Mouse (Mus musculus) liver, adult (tissue): ENCODE data around the gene Itpka.

ENCODE experiments used
- GATA4 ChIP-seq: IDR thresholded peaks from 2 replicates; pipeline ENCODE4 v1.6.1; 2014; ENCODE audit warnings: mild to moderate bottlenecking, low read length; ENCODE audit not compliant: insufficient replicate concordance

The Itpka gene

DNA sequence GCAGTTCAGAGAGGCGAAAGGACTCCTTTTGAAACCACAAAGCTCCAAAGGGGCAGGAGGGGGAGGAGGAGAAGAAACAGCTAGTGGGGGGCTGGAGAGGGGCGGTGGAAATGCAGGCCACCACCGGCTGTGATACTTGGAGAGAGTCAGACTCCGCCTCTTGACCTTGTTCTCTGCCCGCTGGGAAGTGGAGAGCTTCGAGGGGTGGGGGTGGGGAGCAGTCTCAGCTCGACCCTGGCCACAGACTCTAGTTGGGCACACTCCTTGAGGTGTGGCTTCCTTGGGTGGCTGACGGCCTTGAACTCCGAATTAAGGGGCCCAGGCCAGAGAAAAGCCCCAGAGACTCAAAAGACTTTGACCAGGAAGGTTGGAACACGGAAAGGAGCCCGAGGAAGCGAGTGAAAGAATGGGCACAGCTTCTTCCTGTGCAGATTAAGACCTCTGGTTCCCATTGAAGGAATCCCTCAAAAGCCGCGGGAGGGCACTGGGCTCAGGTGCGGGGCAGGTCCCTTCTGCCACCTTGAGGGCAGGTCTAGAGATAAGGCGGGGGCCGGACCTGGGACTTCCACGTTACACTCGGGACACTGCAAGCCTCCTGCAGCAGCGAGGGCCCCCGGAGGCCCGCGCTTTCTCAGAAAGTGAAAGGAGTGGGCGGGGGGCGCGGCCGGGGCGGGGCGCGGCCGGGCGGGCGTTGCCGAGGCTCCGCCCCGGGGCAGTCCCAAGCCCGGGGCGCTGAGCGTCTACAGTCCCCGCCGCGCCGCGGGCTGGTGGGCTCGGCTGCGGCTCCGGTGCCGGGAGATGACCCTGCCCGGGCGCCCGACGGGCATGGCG lies at the start of gene Itpka:
Itpka (plus strand) TSS at position 757 of the 831 bp plus-strand sequence.
- no peak for TF ChIP-seq GATA4

DNA sequence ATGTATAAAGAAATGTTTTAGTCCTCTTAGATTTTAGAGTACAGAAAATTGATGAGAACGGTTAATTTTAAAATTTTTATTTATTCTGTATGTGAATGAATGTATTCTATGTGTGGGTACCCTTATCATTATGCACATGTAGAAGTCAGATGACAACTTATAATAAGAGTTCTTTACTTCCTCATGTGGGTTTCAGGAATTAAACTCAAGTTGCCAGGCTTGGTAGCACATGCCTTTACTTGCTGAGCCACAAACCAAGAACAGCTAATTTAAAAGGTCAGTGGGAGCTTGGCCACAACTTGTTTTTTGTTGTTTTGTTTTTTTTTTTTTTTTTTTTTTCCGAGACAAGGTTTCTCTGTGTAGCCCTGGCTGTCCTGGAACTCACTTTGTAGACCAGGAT lies 47.3 kb upstream of the Itpka start:
- TF ChIP-seq GATA4, result no peak

DNA sequence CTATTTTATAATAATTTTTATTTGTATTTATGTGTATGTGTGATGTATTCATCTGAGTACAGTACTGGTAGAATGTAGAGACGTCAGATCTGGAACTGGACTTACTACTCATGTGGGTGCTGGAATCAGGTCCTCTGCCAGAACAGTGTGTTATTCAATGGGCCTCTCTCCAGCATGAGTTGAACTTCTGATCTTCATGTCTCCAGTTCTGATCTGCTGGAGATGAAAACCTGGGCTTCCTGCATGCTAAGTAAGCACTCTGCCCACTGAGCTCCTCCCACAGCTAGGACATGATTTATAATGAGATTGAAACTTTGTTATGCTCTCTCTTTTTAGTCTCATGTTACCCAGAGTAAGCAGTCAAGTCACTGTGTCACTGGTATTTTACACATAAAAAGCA lies 46.0 kb upstream of the Itpka start:
- no peak for TF ChIP-seq GATA4

DNA sequence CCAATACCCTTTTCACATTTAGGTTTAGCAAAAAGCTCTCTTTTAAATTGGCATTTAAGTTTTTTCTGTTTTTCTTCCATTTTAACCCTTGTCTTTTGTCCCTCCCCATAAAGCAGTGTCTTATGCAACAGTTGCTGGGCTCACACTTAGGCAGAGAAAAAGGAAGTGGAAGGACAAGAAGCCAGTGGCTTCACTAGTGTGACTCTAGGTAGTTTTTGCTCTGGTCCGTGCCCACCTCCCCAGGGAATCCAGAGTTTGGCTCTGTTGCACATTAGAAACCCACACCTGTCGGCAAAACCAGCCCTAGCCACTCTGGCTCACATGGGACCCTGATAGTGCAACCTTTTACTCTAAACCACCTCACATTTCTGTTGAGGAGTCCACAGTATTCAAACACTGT lies 43.7 kb upstream of the Itpka start:
- TF ChIP-seq GATA4, result no peak

DNA sequence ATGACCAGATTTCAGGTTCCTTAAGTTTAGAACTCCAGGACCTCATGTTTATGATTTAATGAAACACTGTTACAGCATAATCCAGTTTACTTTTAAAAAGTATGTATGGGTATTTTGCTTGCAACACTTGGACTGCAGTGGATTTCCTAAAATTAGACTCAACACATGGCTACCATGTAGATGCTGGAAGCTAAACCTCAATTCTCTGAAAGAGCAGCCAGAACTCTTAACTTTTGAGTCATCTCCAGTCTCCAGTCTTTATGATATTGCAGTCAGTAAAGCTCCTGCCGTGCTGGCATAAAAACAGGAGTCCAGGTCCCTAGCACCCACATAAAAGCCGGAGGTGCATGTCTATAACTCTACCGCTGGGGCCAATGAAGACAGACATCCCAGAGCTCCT lies 42.2 kb upstream of the Itpka start:
- TF ChIP-seq GATA4, result no peak

DNA sequence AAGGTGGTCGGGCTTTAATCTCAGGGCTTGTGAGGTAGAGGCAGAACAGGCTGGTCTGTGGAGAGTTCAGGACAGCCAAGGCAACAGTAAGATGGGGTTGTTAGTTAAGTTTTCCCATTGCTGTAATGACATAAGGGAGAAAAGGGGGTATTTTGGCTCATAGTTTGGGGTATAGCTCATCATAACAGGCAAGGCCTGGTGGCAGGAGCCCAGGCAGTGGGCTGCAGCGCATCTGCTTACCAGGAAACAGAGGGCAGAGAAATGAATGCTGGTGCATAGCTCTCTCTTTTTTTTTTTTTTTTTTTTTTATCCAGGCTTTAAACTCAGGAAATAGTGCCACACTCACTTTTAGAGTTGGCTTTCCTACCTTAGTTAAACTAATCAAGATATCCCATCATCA lies 39.0 kb upstream of the Itpka start:
- TF ChIP-seq GATA4, result no peak

DNA sequence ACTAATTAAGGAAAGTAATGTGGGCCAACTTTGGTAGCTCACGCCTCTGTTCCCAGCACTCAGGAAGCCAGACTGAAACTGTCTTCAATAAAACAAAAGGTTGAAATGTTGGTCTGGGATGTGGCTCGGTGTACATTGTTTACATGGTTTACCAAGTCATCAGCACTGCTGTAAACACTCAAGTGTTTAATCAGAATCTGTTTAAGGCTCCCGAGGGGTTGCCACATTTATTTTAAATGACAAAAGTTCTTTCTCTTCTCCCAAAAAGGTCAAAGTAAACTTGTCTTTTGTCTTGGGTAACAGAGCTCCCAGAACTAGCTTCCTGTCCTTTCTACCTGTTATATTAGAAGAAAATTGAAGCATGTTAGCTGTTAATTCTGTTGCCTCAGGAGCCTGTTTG lies 34.5 kb upstream of the Itpka start:
- no peak for TF ChIP-seq GATA4

DNA sequence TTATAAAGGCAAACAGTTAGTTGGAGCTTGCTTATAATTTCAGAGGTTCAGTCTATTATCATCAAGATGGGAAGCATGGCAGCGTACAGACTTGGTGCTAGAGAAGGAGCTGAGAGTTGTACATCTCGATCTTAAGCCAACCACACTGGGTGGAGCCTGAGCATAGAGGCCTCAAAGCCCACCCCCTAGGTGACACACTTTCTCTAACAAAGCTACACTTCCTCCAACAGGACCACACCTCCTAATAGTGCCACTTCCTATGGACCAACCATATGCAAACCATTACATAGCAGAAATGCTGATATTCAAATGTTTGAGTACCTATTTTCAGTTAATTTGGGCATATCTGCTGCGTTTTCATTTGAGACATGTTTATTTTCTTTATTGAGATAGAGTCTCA lies 32.1 kb upstream of the Itpka start:
- TF ChIP-seq GATA4, result no peak

DNA sequence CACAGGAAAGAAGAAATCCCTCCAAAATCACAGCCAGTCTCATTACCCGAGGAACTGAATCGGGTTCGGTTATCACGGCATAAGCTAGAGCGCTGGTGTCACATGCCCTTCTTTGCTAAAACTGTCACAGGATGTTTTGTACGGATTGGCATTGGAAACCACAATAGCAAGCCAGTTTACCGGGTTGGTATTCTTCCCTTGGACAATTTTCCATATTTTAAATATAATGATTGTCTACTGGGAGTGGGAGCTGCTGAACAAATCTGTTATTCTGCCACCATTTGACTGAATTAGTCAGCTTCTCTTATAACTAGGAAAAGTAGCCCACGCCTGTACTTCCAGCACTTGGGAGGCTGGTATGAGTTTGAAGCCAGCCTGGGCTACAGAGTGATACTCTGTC lies 21.1 kb upstream of the Itpka start:
- TF ChIP-seq GATA4, result no peak

DNA sequence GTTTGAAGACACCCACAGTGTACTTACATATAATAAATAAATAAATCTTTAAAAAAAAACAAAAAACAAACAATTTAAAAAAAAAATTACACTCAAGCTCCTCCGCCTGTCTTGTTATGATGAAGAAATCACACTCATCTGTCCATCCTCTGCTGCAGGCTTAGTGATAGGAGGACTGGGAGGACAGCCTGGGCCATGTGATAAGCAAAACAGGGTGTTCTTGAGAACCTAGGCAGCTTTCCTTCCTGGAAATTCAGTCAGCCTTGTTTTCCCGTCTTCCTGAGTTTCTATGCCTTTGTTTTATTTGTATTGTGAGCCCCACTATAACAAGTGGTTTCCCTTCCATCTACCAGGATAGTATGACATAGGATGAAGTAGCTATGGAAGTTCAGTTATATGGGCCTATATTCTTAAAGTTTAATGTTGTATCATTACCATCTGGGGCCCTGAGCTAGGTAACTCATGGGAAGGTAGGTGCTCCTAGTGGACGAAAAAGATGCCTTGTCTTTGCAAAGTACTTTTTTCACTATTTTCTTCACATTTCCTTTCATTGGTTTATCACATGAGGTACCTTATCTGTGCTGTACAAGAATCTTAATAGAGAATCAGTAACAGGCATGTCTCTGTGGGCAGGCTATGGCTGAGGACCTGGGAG lies 14.2 kb upstream of the Itpka start:
- no peak for TF ChIP-seq GATA4

DNA sequence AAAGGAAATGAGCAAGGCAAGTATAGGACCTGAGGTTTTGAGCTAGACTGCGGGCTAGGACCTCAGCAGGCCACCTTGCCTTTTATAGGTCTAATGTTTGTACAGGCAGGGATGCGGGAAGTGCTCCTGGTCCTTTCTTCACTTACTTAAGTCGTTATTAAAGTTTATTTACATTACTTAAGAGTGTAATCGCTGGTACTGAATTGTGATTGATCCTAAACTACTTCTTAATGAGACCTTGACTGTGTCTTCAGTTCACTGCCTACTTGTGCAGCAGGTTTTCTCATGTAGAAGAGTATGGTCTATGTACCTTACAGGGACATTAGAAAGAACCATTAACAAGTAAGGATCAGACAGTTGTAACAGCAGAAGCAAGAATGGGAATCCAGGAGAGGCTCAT lies 11.4 kb upstream of the Itpka start:
- TF ChIP-seq GATA4, result no peak

DNA sequence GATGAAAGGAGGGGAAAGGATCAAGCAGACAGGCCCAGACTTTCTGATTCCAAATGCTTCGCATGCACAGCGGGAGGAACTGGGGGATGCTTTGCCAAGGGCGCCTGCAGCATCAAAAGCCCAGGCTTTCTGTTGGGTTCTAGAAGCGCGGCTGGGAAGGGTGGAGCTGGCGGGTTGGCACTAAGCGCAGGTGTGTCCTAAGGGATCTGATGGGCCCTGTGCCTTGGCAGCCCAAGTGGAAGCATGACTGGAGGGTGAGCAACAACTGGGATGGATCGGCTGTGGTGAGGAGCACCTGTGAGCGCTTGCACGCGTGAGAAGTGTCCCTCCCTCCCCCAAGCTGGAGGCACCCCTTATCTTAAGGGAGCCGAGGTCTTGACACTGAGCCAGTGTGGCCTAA lies 5.0 kb upstream of the Itpka start:
- no peak for TF ChIP-seq GATA4

DNA sequence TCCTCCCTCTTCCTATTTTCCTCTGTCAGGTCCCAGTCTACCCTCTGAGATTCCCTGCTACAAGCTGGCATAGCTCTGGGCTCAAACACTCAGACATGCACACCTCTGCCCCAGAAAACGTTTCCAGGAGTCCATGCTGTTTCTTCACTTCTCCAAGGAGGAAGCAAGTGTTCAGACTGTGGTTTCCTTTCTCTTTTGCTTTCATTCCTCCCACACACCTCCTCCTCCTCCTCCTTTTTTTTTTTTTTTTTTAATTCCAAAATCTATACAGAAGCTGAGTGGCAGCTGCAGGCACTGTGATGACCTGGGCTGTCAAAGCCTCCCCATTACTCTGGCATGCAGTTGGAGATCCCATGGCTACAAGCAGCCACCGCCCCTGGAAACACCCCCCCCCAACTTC lies 1.6 kb upstream of the Itpka start:
- no peak for TF ChIP-seq GATA4

DNA sequence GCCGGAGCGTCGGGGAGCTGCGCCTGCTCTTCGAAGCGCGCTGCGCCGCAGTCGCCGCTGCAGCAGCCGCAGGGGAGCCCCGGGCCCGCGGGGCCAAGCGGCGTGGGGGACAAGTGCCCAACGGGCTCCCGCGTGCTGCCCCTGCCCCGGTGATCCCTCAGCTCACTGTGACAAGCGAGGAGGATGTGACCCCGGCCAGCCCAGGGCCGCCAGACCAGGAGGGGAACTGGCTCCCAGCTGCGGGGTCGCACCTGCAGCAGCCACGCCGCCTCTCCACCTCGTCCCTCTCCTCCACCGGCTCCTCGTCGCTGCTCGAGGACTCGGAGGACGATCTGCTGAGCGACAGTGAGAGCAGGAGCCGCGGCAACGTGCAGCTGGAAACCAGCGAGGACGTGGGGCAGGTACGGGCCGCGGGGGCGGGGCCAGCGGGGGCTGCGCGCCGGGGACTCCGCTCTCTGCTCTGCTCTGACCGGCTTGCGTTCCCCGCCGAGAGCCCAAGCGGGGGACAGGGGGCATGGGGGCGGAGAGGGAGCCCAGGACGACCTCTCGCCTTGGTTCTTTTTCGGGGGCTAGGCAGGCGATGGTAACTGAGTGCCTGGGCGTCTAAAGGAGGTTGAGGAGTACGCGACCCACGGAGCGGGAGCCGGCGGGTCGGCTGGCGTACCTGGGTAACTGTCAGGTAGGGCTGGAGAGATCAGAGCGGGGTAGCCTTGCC lies 481 bp downstream of the Itpka start:
- no peak for TF ChIP-seq GATA4

DNA sequence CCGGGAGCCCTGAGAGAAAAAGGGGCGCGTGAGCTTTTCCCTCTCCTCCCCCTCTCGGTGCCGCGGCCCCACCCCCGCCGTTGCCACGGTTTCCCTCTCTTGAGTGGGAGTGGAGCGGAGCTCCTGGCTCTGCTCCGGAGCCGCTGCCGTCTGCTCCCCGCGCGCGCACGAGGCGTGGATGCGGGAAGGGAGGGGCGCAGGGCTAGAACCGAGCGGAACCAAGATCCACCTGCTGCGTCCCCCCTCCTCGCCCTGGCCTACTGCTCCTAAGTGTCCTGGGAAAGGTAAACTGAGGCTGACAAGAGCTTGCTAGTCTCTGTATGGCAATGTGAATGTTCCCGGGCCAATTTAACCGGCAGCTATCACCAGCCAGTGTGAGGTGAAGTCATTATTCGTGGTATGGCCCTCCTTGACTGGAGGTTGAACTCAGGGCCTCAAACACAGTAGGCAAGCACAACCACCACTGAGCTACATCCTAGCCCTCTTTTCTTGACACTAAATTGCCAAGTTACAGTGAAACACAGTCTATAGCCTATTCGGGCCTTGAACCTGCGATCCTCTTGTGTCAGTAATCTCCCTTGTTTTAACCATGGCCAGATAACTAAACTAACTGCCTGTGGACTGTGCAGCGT lies 1.2 kb downstream of the Itpka start:
- no peak for TF ChIP-seq GATA4

DNA sequence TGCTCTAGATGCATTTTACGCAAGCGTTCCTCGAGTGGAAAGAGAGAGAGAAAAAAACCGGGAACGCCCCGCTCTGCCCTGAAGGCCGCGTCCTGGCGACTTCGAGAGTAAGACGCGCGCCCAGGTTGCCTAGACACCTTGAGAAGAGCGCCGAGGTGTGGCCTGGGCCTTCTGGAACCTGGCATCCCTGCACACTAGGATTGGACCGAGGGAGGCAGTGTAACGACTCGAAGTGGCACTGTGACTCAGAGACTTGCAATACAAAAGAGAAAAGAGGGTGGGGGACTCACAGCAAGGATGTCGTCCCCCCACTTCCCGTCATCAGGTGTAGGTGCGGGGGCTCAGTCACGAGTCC lies 1.6 kb downstream of the Itpka start:
- no peak for TF ChIP-seq GATA4
